Mouse (Mus musculus) kidney, postnatal 0 days (tissue): ENCODE data around the gene Ugt1a10. TPM values are rescaled to one million over a fixed set of nuclear protein-coding genes. Genes with fewer than 3 reads are reported as not detected.
"Not testable (repeated sequence)": the region's sequence is repeated elsewhere in the genome, so short reads cannot be mapped to it uniquely, and the experiment has no call there.

Experiments
- ATAC-seq: fragments of 200-750 bp; cut with Nextera tagmentation; replicated peaks from 2 replicates; pipeline ENCODE4 v1.8.0; 2017; ENCODE audit warnings: low read depth, moderate number of reproducible peaks, moderate TSS enrichment, moderate library complexity; ENCODE audit not compliant: low FRiP score
- DNase-seq: peaks from one replicate; pipeline ENCODE4 v3.0.0-alpha.2; 2016; ENCODE audit warnings: low spot score
- H3K27ac ChIP-seq: fragments of 300-500 bp; sonication (generic); 2 replicates; pipeline ENCODE4 v1.5.1; 2014; ENCODE audit warnings: mild to moderate bottlenecking
- H3K27me3 ChIP-seq: fragments of 300-500 bp; sonication (generic); 2 replicates; pipeline ENCODE4 v1.6.1; 2014; ENCODE audit warnings: low read length, mixed read lengths; ENCODE audit not compliant: insufficient read depth
- H3K36me3 ChIP-seq: fragments of 300-500 bp; sonication (generic); 2 replicates; pipeline ENCODE4 v1.6.1; 2014; ENCODE audit warnings: low read length, mixed read lengths; ENCODE audit not compliant: insufficient read depth
- H3K4me1 ChIP-seq: fragments of 300-500 bp; sonication (generic); replicated peaks from 2 replicates; pipeline ENCODE4 v1.6.1; 2014; ENCODE audit warnings: antibody characterized with exemption, low read length, mixed read lengths; ENCODE audit not compliant: insufficient read depth
- H3K4me2 ChIP-seq: fragments of 300-500 bp; sonication (generic); 2 replicates; pipeline ENCODE4 v1.6.1; 2014; ENCODE audit warnings: mild to moderate bottlenecking, low read length, moderate library complexity, mixed read lengths
- H3K4me3 ChIP-seq: fragments of 300-500 bp; sonication (generic); replicated peaks from 2 replicates; pipeline ENCODE4 v1.5.1; 2014; ENCODE audit warnings: low read depth, low read length
- H3K9ac ChIP-seq: fragments of 300-500 bp; sonication (generic); 2 replicates; pipeline ENCODE4 v1.6.1; 2014; ENCODE audit warnings: low read depth, low read length
- H3K9me3 ChIP-seq: fragments of 300-500 bp; sonication (generic); replicated peaks from 2 replicates; pipeline ENCODE4 v1.6.1; 2016; ENCODE audit warnings: low read length, inconsistent platforms, mixed read lengths
- CTCF ChIP-seq: IDR thresholded peaks from 2 replicates; pipeline ENCODE4 v1.5.1; 2016; ENCODE audit warnings: antibody characterized with exemption, low read depth, mild to moderate bottlenecking, moderate library complexity
- WGBS: fragments of 180-500 bp; shearing (Covaris S2); extraction: QIAGEN DNeasy Blood & Tissue Kit; methylation state at CpG from one replicate; pipeline ENCODE4 v1.1.7; 2014; 5-methylcytosine and 5-hydroxymethylcytosine counted together
- polyA plus RNA-seq: library from polyadenylated mRNA; unstranded; fragments of >200 nt; fragmentation: Nextera tagmentation; extraction: Ambion mirVana; gene quantifications from 2 replicates; pipeline ENCODE4 v1.2.1, GENCODE M21; 2015

The Ugt1a10 gene
- polyA plus RNA-seq, 1 experiment from 2014 or later, result 52.3 TPM

DNA sequence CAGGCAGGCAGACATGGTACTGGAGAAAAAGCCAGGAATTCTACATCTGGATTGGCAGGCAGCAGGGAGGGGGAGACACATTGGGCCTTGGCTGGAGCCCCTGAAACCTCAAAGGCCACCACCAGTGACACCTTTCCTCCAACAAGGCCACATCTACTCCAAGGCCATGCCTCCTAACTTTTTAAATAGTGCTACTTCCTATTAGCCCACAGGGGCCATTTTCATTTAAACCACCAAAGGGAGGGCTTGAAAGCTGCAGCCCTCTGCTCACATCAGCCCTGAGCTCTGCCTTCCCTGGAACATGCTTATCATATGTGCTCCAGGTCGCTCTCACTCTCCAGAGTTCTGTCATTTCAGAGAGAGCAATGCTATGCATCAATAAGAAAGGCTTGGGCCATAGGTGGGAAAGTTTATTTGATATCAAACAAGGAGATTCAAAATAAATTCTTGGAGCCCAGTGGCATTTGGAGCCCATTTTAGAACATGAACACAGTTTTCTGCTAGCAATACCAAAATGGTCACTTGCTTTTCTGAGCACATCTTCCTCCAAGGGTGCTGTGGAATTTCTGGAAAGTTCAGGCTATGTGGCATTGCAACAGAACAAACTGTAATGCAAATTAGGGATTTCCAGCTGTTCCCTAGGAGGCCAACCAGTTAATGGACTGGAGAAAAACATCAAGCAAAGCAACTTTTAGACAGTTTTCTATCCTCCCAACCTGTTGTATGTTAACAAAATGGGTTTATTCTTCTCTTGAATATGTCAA, 49.7 kb downstream of the Ugt1a10 start:
- H3K9me3 ChIP-seq, result no peaks in the 10 kb centered on the region

DNA sequence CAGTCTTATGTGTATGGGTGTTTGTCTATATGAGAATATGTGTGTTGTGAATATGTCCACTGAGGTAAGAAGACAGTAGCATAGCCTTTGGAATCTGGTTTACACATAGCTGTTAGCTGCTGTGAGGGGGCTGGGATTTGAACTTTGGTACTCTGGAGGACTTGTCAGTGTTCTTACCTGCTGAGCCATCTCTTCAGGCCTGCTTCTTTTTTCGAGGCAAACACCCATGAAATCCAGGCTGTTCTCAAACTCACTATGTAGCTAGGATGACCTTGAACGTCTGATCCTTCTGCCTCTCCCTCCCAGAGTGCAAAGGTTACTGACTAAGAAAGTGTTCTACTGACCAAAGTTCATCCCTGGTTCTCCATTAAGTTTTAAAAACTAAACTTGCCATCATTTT, 50.5 kb downstream of the Ugt1a10 start:
- no peak overlapping the region for H3K4me3 ChIP-seq
- 0 out of 2 replicates have a peak, but pooled peaks have one; percentile 23 for ATAC-seq
- H3K4me1 ChIP-seq, result no peaks in the 10 kb centered on the region
- no peak overlapping the region for H3K4me2 ChIP-seq
- no peak for TF ChIP-seq CTCF
- H3K27ac ChIP-seq, result no peak overlapping the region
- H3K36me3 ChIP-seq, result no peaks in the 10 kb centered on the region
- no peak overlapping the region for H3K9ac ChIP-seq
- WGBS, result 37% methylated on average over 2 of the region's 2 CpGs
- DNase-seq, result no peak
- no peaks in the 10 kb centered on the region for H3K9me3 ChIP-seq
- H3K27me3 ChIP-seq, result no peaks in the 10 kb centered on the region

More for the DNA sequence above, 49.7 kb downstream of the Ugt1a10 start:
- Histone ChIP-seq H3K4me2 (no peak overlapping the region), H3K9ac (no peak overlapping the region), H3K27me3 (no peaks in the 10 kb centered on the region), H3K4me3 (no peak overlapping the region), H3K36me3 (no peaks in the 10 kb centered on the region), H3K27ac (no peak overlapping the region), H3K4me1 (no peaks in the 10 kb centered on the region)
- DNase-seq (no peak), ATAC-seq (no peak)
- 94% methylated on average over 1 of the region's 1 CpGs for WGBS
- TF ChIP-seq CTCF, result no peak

DNA sequence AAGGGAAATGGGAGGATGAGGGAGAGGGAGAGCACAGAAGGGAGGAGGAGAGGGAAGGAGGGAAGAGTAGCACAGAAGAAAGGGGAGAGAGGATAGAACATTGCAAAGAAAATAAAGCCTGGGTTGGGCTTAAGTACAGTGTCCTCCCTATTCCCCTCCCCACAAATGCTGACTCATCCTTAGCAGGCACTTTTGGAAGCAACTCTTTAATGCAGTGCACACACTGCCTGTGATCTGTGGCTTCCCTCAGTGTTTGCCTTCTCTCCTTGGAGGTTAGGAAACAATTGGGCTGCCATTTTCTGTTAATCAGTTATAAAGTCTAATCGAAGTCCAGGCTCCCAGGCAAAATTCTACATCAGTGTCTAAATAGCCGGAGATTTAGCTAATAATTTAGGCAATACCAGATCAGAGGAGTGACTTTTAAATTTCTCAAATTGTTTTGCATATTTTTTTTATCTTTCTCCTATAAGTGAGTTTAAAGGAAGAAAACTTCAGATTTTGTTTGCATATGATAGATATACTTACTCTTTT, 53.9 kb downstream of the Ugt1a10 start:
- DNase-seq, H3K9ac ChIP-seq, H3K4me2 ChIP-seq, H3K27ac ChIP-seq, H3K4me3 ChIP-seq, H3K4me1 ChIP-seq, H3K27me3 ChIP-seq, H3K36me3 ChIP-seq, H3K9me3 ChIP-seq: not testable (repeated sequence)
- ATAC-seq, result peak; percentile 80; the same call in 1 of the 2 replicates
- WGBS, result 51% methylated on average over 2 of the region's 2 CpGs

DNA sequence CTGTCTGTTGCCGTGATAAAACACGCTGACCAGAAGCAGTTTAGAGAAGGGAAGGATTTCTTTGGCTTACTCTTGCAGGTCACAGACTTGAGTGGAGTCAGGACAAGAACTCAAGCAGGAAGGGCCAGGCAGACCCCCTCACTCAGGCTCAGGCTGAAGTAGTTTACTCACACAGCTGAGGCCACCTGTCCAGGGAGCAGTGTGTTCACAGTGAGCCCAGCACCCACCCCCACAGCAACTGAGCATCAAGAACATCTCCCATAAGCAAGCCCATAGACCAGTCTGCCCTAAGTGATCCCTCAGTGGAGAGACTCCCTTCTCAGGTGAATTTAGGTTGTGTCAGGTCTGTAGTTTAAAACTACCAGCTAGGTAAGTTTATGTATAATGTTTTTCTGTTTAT, 54.4 kb downstream of the Ugt1a10 start:
- DNase-seq, result not testable (repeated sequence)

DNA sequence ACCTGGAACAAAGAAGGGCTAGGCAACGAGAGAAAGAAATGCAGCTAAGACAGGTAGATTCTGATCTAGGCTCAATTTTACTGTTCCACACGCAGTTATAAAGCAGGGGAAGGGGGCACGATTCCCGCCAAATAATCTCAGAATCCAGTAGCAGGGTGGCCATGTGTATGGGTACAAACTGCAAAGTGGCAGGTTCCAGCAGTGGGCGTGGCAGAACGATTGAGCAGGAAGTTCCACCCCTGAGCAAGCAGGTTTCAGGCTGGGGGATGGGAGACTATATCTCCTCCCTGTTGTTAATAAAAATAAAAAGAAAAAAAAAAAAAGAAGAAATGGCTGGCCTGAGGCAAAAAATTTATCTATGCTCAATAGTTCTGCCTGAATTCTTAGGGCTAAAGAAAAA, 57.6 kb downstream of the Ugt1a10 start:
- WGBS, result 97% methylated on average over 6 of the region's 6 CpGs
- H3K27me3 ChIP-seq, H3K9me3 ChIP-seq, H3K9ac ChIP-seq, H3K4me3 ChIP-seq, H3K4me1 ChIP-seq, DNase-seq, H3K4me2 ChIP-seq, ATAC-seq, H3K27ac ChIP-seq, H3K36me3 ChIP-seq: not testable (repeated sequence)

More for the DNA sequence above, 54.4 kb downstream of the Ugt1a10 start:
- not testable (repeated sequence) for H3K27me3 ChIP-seq, ATAC-seq, H3K9ac ChIP-seq, H3K36me3 ChIP-seq, H3K4me1 ChIP-seq, H3K27ac ChIP-seq, H3K4me3 ChIP-seq, H3K4me2 ChIP-seq, H3K9me3 ChIP-seq
- WGBS, result 48% methylated on average over 2 of the region's 2 CpGs

DNA sequence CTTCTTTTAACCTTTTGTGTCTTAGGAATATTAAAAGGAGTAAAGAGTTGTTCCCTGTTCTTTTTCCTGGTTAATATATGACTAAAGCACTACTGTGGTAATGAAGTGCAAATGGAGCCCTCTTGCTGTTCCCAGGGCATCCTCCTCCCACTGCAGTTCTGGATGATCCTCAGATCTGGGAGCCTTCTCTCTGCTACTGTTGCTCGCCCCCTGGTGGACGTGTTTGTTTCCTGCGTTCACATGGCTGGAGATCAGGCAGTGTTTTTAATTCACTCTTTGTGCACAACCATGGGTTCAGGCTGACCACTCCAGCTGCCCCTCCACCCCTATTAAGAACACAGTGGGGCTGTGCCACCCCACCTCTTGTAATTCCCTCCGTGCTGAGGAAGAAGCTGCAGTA, 65.4 kb downstream of the Ugt1a10 start:
- H3K9ac ChIP-seq, H3K27ac ChIP-seq, H3K4me2 ChIP-seq, H3K36me3 ChIP-seq, H3K4me1 ChIP-seq, H3K4me3 ChIP-seq, H3K27me3 ChIP-seq, DNase-seq, H3K9me3 ChIP-seq: not testable (repeated sequence)
- peak; percentile 59 for ATAC-seq
- TF ChIP-seq CTCF, result peak; percentile 61
- WGBS, result 15% methylated on average over 4 of the region's 4 CpGs

DNA sequence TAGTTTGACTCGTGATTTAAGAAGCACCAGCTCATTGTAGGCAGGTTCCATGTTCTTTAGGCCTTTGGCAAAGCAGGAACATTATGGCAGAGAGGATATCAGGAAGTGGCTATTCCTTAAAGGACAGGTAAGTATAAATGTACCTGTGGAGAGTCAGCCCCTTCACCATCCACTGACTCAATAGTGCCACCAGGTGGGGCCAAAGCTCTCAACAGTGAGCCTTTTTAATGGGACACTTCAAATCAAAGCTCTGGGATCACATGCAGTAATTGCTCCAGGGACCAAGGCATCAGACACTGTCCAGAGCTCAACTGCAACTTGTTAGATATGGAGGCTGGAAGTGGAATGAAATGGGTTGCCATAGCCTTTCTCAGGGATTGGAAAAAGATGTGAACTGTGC, 66.3 kb downstream of the Ugt1a10 start:
- ATAC-seq, H3K9ac ChIP-seq, H3K4me2 ChIP-seq, H3K36me3 ChIP-seq, H3K27me3 ChIP-seq, H3K4me3 ChIP-seq, H3K9me3 ChIP-seq, DNase-seq, H3K27ac ChIP-seq, H3K4me1 ChIP-seq: not testable (repeated sequence)
- peak; percentile 61 for TF ChIP-seq CTCF
- WGBS, result no CpG with 5 or more reads among the region's 1 CpGs
